Mouse (Mus musculus) CD8-positive naive resting alpha-beta T cell, adult 57 days (primary cell): ENCODE data around the gene Rab30. TPM values are rescaled to one million over a fixed set of nuclear protein-coding genes. Genes with fewer than 3 reads are reported as not detected.

Experiments
- total RNA-seq: library from RNA; stranded (reverse); gene quantifications from one replicate; pipeline ENCODE4 v1.2.4, GENCODE M21; 2023

Gene Rab30
- total RNA-seq, result 5.9 TPM

GRCm38 (mm10) chr7:92741152-92741860 is at the start of gene Rab30:
Rab30 (plus strand) TSS chr7:92741603.

GRCm38 (mm10) chr7:92874116-92874675 is 132.8 kb downstream of the Rab30 start, which contains the start of the genes Ddias and Prcp:
Ddias (minus strand) TSS chr7:92874247.
Prcp (plus strand) TSS chr7:92874470.

Other genes with a start within 250 kb of the Rab30 start
- gene Ccdc90b, start 180.5 kb upstream of the Rab30 start, total RNA-seq, result 6.5 TPM
- 0.18 TPM for gene Ankrd42, start 104.5 kb upstream of the Rab30 start, total RNA-seq
- gene Pcf11, start 71.7 kb upstream of the Rab30 start, total RNA-seq, result 256 TPM
- gene Ddias, start 132.6 kb downstream of the Rab30 start, total RNA-seq, result 3.0 TPM
- gene Prcp, start 132.9 kb downstream of the Rab30 start, total RNA-seq, result 16.3 TPM